Mouse (Mus musculus) gastrocnemius, adult 8-10 months (tissue): Measurements from ENCODE around the gene Nme4. TPM values are rescaled to one million over a fixed set of nuclear protein-coding genes. Genes with fewer than 3 reads are reported as not detected.
"Not testable (repeated sequence)": the region's sequence is repeated elsewhere in the genome, so short reads cannot be mapped to it uniquely, and the experiment has no call there.

Experiments
- DNase-seq, 2 experiments: peaks; one replicate each; pipeline ENCODE4 v3.0.0; 2022; ENCODE audit warnings: low spot score in 2 of 2
- total RNA-seq, 4 experiments: library from RNA; stranded (reverse); gene quantifications; 2 replicates each; pipeline ENCODE4 v1.2.4; 2022

Nme4 gene
- total RNA-seq, 4 experiments from 2014 or later, result 1.9 to 4.0 (median 2.8) TPM

DNA sequence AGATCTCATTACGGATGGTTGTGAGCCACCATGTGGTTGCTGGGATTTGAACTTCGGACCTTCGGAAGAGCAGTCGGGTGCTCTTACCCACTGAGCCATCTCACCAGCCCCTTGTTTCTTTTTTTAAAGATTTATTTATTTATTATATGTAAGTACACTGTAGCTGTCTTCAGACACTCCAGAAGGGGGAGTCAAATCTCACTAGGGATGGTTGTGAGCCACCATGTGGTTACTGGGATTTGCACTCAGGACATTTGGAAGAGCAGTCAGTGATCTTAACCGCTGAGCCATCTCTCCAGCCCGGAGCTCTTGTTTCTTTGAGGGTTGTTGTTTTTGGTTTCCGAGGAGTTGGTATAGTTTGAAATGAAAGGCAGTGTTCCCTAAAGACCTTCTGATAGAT, 19.1 kb upstream of the Nme4 start:
- not testable (repeated sequence) for DNase-seq

DNA sequence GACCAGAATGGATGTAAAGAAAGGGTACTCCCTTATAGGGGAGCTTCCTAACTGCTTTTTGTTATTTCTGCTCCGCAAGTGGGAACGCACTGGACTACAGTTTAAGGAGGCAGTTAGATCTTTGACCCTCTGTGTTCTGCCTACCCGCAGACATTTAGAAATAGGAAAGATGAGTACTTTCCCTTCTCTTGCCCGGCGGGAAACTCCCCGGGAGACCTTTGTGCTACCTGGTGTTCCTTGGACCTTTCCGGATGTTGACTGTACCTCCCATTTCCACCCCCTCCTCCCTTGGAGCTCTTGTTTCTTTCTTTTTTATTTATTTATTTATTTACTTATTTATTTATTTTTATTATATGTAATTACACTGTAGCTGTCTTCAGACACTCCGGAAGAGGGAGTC, 18.7 kb upstream of the Nme4 start:
- DNase-seq, result no peak

DNA sequence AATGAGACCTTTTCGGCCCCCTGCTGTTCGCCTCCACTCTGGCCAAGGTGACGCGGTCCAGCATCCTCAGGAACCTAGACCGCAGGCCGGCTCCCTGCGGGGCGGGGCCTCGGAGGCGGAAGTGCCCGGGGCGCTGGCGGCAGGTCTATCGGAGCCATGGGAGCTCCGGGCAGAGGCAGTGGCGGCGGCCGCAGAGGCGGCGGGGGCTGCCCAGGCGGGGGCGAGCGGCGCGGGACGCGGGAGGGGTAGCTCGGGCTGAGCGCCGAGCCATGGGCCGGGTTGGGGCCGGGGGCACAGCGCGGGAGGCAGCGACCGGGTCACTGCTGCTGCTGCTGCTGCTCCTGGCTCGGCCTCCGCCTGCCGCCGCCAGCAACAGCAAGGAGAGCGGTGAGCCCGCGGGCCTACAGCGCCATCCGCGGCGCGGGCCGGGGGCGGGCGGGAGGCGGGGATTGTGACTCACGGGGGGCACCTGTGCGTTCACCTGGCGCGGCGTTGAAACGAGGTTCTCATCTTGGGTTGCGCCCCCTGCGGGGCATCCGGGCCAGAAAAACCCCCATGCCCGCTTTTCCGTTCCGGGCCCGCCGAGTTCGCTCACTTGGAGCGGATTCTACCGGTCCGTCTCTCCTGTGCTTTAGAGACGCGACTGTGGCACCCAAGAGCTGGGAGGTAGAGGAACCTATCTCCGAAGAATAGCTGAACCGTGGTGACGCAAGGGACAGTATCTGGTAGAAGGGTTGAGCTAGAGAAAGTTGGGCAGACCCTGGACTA, 18.0 kb upstream of the Nme4 start, which contains the start of gene Tmem8:
Tmem8 (plus strand) TSS at position 119 of the 768 bp plus-strand sequence.
- no peak for DNase-seq

DNA sequence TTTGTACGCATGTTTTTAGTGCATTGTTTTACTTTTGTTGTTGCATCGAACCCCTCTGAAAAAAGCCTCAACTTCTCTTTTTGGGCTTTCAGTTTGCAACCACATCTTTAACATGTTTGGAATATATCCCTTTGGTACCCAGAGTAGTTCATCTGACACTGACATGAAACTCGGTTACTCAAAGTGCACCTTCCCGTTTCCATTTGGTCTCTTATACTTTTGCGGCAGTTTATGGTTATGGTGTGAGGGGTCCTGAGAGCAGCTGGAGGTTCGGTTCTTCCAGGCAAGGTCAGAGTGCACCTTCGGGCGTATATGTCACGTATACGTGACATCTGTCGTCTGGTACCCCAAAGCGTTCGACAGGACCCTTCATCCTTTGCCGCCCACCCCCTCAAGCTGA, 17.3 kb upstream of the Nme4 start:
- no peak for DNase-seq

DNA sequence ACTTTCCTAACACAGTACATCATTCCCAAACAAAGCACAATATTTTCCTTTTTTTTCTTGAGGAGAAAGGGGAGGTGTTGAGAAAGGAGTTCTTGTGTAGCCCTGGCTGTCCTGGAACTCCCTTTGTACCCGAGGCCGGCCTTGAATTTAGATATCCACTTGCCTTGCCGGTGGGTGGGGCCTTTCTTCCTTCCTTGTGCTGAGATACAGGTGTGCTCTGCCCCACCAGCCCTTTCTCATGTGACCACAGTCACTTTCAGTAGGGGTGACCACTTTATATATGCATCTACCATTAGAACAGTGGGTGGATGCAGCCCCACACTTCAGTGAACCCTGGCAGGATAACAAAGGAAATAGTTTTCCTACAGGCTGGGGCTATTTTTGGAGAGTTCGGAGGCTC, 16.3 kb upstream of the Nme4 start:
- no peak for DNase-seq

DNA sequence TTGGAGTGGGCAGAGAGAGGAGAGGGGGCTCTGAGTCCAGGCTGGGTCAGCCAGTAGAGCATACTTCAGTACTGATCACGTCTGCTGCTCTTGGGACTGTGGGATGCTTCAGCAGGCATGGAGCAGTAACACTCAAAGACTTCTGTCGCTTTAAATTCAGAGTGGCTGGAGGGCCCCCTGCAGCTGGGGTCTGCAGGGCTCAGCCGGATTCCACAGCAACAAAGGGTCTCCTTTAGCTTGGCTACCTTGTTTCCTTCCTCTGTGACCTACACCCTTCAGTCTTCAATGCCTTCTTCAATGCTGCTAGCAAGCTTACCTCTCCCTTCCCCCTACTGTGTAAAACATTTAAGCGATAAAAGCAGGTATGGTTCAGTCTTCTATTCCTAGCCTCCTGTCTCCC, 15.6 kb upstream of the Nme4 start:
- no peak for DNase-seq

DNA sequence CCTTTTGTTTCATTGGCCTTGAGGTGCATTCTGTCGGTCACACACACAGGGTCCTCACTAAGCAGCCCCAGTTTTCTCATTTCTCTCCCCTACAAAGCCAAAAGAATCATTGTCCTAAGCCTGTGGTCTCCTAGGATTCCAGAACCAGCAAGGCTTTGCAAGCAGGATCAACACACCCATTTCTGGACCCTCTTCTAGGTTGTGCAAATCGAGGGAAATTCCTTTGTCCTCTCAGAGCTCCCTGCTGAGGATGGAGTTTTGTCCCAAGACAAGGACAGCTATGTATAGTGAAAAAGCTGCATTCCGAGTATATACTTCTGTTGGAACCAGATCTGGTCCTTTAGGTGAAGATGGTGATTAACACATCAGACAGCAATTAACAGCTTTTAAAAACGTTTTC, 14.8 kb upstream of the Nme4 start:
- no peak for DNase-seq

DNA sequence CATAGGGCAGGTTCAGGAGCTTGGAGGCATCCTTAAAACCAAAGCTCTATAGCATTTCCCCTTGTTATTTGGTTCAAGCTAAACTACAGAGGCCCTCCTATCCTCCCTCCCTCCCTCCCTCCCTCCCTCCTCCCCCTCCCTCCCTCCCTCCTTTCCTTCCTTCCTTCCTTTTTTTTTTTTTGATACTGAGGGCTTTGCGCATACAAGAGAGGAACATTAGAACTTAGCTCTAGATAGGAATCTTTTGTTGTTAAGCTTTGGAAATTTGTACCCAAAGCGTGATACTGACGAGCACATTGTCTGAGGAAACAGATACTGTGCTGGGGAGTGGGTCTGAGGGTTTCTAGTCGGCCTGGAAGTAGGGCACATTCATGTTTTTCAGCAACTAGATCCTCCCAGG, 10.2 kb upstream of the Nme4 start:
- no peak for DNase-seq

DNA sequence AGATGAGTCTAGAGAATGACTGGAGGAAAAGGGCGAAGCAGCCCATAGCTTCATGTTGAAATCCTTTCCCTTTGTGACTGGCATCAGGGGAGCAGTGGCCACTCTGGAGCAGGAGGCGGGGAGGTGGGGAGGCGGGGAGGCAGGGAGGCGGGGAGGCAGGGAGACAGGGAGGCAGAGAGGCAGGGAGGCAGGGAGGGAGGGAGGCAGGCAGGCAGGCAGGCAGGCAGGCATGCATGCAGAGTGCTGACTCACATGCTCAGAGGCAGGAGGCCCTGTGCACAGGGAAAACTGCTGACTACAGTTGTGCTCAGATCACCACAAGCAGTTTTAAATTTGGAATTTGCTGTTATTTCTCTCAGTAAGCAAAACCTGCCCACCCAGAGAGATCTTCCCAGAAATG, 6.1 kb upstream of the Nme4 start:
- DNase-seq, result no peak

DNA sequence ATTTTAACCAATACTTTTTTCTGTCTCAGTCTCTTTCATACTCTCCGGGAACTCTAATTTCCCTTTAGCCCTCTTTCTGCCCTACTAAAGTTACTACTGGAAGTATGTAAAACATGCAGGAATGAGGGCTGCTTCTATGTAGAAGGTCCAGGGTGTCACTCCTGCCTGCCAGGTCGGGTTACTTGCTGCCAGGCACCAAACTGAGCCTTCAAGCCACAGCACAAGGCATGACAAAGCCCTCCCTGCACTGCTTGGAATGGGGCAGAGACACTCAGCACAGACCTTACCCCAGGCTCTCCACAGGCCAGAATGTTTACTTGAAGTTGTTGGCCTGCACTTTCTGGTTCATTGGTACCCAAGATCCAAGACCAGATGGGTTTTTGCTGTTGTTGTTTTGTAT, 4.8 kb upstream of the Nme4 start:
- no peak for DNase-seq

DNA sequence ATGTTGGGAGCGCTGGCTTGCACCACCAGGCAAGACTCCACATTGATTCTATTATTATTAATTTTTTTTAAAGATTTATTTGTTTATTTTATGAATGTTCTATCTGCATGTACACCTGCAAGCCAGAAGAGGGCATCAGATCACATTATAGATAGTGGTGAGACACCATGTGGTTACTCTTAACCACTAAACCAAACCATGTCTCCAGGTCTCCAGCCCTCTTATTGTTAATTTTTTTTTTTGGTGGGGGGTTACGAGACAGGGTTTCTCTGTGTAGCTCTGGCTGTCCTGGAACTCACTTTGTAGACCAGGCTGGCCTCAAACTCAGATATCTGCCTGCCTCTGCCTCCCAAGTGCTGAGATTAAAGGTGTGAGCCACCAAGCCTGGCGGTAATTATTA, 3.9 kb upstream of the Nme4 start:
- not testable (repeated sequence) for DNase-seq

DNA sequence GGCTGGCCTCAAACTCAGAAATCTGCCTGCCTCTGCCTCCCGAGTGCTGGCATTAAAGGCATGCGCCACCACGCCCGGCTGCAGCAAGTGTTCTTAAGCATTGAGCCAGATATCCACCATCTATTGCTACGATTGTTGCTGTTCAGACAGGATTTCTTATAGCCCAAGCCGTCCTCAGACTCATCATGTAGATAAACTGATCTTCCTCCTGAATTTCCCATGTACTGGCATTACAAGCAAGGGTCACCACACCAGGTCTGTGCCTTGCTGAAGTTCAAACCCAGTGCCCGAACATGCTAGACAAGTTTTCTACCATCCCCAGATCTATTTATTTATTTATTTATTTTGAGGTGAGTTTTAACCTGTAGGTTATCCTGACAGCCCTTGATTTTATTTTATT, 3.1 kb upstream of the Nme4 start:
- DNase-seq, result no peak

DNA sequence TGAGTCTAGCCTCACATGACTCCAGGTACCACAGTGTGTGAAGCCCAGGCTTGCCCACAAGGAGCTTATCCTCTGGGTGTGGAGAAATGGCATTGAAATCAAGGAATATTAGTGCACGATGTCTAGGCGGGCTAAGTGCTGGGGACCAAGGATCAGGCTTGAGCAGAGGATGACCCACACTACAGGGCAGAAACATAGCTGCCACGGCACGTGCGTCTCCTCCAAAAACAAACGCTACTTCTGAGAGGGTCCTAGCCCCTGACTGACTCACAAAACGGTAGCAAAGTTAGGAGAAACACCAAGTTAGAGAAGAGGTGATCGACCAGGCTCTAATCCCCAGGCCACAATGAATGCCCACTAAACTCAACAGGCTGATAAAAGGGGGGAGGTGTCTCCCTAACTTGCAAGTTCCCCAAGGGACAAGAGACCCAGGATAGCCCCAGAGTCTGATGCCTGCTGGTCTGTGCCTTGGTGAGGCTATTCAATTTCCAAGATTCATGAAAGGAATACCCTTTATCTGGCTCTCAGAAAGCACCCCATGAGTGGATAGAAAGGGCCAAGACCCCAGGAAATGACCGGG, 781 bp downstream of the Nme4 start:
- DNase-seq, result no peak

DNA sequence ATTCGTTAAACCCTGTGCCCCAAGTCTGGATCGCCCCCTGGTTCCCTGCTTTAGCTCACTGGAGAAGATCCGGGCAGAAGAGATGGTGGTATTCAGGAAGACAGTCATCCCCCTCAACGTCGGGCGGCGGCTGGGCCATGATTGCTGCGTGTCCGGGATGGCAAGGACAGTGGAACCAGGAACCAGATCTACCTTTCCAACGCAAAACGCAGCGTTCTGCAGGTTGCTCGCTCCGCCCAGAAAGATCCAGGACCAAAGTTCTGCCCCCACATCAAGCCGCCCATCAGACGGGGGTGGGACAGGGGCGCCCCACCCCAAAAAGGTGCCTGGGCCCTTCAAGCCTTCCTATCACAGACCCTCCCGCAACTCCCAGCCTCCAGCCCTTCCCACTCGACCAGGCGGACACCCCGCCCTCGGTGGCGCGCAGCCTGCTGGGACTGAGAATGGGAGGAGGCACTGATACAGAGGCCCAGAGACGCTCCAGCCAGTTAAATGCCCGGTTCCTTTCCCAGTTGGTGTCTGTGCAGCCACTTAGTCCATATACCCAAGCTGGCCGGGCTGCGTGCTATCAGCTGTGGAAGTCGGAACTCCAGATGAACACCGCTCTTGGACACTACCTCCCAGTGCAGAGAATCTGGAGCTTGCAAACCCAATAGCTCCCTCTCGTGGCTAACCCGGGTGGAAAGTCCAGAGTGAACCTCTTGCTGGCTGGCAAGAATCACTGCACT, 5.3 kb downstream of the Nme4 start, which contains the start of gene Decr2:
Decr2 (minus strand) TSS at position 433 of the 728 bp plus-strand sequence.
- DNase-seq, result peak; percentile 72 to 75

DNA sequence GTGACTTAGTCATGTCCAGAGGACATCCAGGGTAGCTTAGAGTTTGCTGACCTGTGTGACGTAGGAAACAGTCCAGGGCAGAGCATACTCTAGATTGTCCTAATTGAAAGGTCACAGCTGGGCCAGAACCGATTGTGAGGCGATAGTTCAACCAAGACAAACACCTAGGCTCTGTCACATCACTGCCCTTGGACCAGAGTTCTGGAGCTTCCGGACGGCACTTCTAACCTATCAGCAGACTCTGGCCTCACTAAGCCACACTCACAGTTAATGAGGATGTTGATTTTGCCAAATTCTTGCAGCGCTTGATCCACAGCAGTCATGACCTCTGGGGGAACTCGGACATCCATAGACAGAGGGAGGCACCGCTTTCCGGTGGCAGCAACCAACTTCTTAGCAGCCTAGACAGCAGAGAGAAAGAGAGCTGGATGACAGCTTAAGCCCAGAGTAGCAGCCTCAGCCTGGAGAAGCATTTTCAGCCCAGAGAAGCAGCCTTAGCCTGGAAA, 8.3 kb downstream of the Nme4 start:
- DNase-seq, result no peak

DNA sequence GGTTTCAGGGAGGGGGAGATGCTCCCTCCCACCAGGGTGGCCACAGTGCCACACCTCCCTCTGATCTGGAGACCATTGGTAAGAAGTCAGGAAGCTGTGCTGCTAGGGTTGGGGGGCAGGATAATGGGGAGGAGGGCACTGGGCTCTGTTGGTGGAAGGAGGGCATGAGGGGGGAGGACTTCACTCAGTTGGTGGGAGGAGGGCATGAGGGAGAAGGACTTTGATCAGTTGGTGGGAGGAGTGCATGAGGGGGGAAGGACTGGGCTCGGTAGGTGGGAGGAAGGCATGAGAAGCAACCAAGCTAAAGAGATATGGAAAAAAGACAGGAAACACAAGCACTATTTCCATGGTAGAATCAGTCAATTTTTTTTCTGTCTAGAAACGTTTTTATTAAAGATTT, 14.5 kb downstream of the Nme4 start:
- DNase-seq, result no peak

DNA sequence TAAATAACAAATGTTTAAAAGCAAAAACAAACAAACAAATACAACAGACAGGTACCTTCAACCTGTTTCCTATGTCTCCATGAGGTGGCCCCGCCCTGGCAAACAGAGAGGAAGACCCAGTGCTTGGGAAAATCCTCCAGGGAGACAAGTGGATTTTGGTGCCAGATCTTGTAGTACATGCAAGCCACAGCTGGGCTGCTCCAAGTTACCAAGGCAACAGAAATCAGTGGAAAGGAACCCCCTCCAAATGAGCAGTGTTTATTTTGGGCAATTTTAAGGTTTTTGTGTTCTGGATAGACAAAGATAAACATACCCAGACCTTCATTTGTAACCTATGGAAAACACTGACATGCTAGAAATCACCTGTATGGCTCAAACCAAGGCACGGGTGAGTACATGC, 16.6 kb downstream of the Nme4 start:
- no peak for DNase-seq

DNA sequence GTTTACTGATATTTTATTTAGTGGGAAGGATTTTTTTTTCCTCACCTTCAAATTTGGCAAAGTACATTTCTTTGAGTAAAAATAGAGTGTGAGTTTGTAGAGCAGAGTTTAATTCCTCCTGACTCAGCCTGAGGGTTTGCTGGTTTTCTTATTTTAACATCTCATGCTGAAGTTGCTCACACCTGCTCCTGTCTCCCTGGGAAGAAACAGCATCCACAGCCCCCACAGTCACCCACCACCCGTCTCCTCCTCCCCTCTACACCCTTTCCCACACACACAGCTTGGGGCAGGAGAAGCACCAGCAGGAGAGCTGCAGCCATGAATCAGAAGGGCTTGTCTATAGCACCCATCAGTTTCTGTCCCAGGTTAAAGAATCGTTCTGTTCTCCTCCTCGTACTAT, 20.2 kb downstream of the Nme4 start:
- no peak for DNase-seq

DNA sequence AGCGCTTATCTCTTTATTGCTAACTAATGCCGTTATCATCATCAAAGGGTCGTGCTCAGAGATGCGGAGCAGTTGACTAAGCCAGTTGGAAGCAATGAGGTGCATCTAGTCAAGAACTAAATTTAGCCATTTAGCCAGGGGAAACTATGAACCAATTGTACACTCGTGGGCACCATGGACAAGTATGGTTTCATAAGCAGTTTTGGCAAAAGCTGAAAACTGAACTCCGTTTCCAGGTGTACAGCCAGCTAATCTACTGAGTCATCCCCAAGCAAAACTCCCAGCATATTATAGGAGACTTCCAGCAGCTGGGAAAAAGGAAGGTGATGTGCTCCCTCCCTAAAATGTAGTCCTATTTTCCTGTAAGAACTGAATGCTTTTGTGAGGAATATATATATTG, 25.3 kb downstream of the Nme4 start:
- DNase-seq, result no peak

DNA sequence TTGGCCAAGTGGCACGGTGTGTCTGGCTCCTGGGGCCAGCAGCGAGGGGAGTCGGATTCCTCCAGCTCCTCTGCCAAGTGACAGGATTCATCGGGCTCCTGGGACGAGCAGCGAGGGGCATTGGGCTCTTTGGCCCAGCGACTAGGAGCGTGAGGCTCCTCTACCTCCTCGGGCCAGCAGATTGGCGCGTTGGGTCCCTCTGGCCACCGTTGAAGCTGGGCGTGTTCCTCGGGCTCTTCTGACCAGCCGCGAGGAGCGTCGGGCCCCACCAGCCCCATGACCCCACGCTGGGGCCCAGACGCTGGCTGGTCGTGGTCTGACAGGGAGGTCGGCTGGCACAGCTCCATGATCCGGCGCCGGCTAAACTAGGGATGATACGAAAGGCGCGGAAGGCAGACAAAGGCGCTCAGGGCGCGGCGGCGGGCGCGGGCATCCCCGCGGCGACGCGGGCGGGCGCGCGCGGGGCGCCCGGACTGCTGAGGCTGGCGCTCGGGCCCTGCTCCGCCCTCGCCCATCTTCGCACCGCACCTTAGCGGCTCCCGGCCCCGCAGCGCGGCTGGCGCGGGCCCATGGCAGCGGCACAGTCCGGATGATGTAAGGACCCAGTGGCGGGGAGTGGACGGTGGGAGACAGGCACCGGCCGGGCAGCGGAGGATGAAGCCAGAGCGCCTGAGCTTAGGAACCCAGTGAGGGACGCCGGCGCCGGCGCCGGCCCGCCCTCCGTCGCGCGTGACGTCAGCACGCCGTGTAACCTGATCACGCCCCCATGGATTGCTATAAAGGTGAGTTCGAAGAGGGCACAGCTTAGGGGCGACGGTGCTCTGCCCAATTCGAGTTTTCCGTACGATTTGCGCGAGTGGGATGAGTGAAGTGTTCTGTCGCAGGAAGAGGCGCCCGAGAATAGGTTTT, 26.3 kb downstream of the Nme4 start, which contains the start of gene Rab11fip3:
Rab11fip3 (minus strand) TSS at position 725 of the 909 bp plus-strand sequence.
- peak; percentile 60 to 63 for DNase-seq
